Mouse (Mus musculus) heart, adult 2 months (tissue): Measurements from ENCODE around the gene Pmepa1. TPM values are rescaled to one million over a fixed set of nuclear protein-coding genes. Genes with fewer than 3 reads are reported as not detected.

Experiments used
- DNase-seq, 2 experiments: peaks; one replicate each; pipeline ENCODE4 v3.0.0; 2021
- H3K27ac ChIP-seq: fragments of 200-600 bp; 2 replicates; pipeline ENCODE4 v1.8.1; 2022
- H3K27me3 ChIP-seq: fragments of 200-500 bp; 2 replicates; pipeline ENCODE4 v1.6.1; 2012; ENCODE audit warnings: mild to moderate bottlenecking, low read length, inconsistent platforms, mixed read lengths; ENCODE audit not compliant: control insufficient read depth, insufficient read depth
- H3K36me3 ChIP-seq: fragments of 200-500 bp; 2 replicates; pipeline ENCODE4 v1.6.1; 2012; ENCODE audit warnings: low read length, inconsistent platforms; ENCODE audit not compliant: control insufficient read depth, insufficient read depth
- H3K4me1 ChIP-seq: fragments of 200-500 bp; 2 replicates; pipeline ENCODE4 v1.6.1; 2011; ENCODE audit warnings: low read length; ENCODE audit not compliant: control insufficient read depth, insufficient read depth
- H3K4me3 ChIP-seq: fragments of 200-600 bp; 2 replicates; pipeline ENCODE4 v1.8.1; 2022
- H3K79me2 ChIP-seq: fragments of 200-500 bp; replicated peaks from 2 replicates; pipeline ENCODE4 v1.6.1; 2012; ENCODE audit warnings: mild to moderate bottlenecking, inconsistent platforms, low read length, moderate library complexity, mixed read lengths; ENCODE audit not compliant: control insufficient read depth, insufficient read depth
- H3K9ac ChIP-seq: fragments of 200-500 bp; 2 replicates; pipeline ENCODE4 v1.6.1; 2012; ENCODE audit warnings: low read depth, mild to moderate bottlenecking, control low read depth, inconsistent platforms, low read length, mixed read lengths
- CTCF ChIP-seq: fragments of 200-600 bp; IDR thresholded peaks from 2 replicates; pipeline ENCODE4 v1.8.1; 2022; ENCODE audit warnings: antibody characterized with exemption, mild to moderate bottlenecking, moderate library complexity
- EP300 ChIP-seq: fragments of 200-500 bp; IDR thresholded peaks from 2 replicates; pipeline ENCODE4 v1.6.1; 2011; ENCODE audit warnings: low read depth, low read length, control low read depth; ENCODE audit not compliant: insufficient read depth
- POLR2A ChIP-seq: fragments of 200-500 bp; IDR thresholded peaks from 2 replicates; pipeline ENCODE4 v1.6.1; 2011; ENCODE audit warnings: mild to moderate bottlenecking, low read depth, low read length, control low read depth; ENCODE audit not compliant: insufficient read depth
- WGBS: fragments of 180-500 bp; shearing (Covaris S2); methylation state at CpG from one replicate; pipeline ENCODE4 v1.1.7; 2018; 5-methylcytosine and 5-hydroxymethylcytosine counted together
- intact Hi-C: fragments of 180-260 bp; cut with DNase I; formaldehyde crosslinking; loops from one replicate; pipeline ENCODE4 v1.15.1; 2025
- polyA plus RNA-seq: library from polyadenylated mRNA; depleted of rRNA; stranded (reverse); fragments of >200 nt; gene quantifications from 2 replicates; pipeline ENCODE4 v1.2.3, GENCODE M21; 2012
- total RNA-seq, 2 experiments: library from RNA; stranded (reverse); gene quantifications; 2 replicates each; pipeline ENCODE4 v1.2.3; 2021

Gene Pmepa1
- total and polyA plus RNA-seq, 3 experiments = 28.4 to 41.7 (median 31.4) TPM

GRCm38 (mm10) chr2:173243616-173244015, 32.7 kb downstream of the Pmepa1 start:
- Histone ChIP-seq H3K27ac (no peak overlapping the region), H3K9ac (no peak overlapping the region), H3K4me3 (no peak overlapping the region), H3K79me2 (peaks cover 4% of the 10 kb centered on the region), H3K36me3 (no peaks in the 10 kb centered on the region), H3K4me1 (peaks cover 7% of the 10 kb centered on the region), H3K27me3 (no peaks in the 10 kb centered on the region)
- DNase-seq = peak in 1 of 2 experiments; percentile 47
- 63% methylated on average over 9 of the region's 9 CpGs for WGBS
- intact Hi-C loops = no loop called here
- no peak for TF ChIP-seq CTCF
- TF ChIP-seq EP300 = no peak
- no peak for TF ChIP-seq POLR2A

- Histone ChIP-seq H3K4me3 (no peak overlapping the region), H3K27me3 (no peaks in the 10 kb centered on the region), H3K27ac (no peak overlapping the region), H3K36me3 (no peaks in the 10 kb centered on the region), H3K9ac (no peak overlapping the region), H3K79me2 (peaks cover 4% of the 10 kb centered on the region), H3K4me1 (peaks cover 7% of the 10 kb centered on the region)
- no peak for DNase-seq
- 71% methylated on average over 12 of the region's 12 CpGs for WGBS
- TF ChIP-seq POLR2A (no peak), CTCF (no peak), EP300 (no peak)
- intact Hi-C loops = no loop called here
These were observed 33.5 kb downstream of the Pmepa1 start for GRCm38 (mm10) chr2:173242874-173243273.

- no peak overlapping the region for H3K4me3 ChIP-seq
- no peak overlapping the region for H3K9ac ChIP-seq
- H3K36me3 ChIP-seq = no peaks in the 10 kb centered on the region
- H3K27me3 ChIP-seq = no peaks in the 10 kb centered on the region
- H3K79me2 ChIP-seq = peaks cover 5% of the 10 kb centered on the region
- no peak for DNase-seq
- intact Hi-C loops = no loop called here
- 72% methylated on average over 9 of the region's 9 CpGs for WGBS
- H3K4me1 ChIP-seq = peaks cover 13% of the 10 kb centered on the region
- no peak for TF ChIP-seq CTCF
- TF ChIP-seq EP300 = no peak
- no peak for TF ChIP-seq POLR2A
- no peak overlapping the region for H3K27ac ChIP-seq
These were observed 35.6 kb downstream of the Pmepa1 start for GRCm38 (mm10) chr2:173240738-173241137.

- intact Hi-C loops = no loop called here
- Histone ChIP-seq H3K27me3 (no peaks in the 10 kb centered on the region), H3K27ac (no peak overlapping the region), H3K4me3 (no peak overlapping the region), H3K79me2 (peaks cover 5% of the 10 kb centered on the region), H3K36me3 (no peaks in the 10 kb centered on the region), H3K4me1 (peaks cover 11% of the 10 kb centered on the region), H3K9ac (no peak overlapping the region)
- 58% methylated on average over 14 of the region's 14 CpGs for WGBS
- no peak for DNase-seq
- TF ChIP-seq POLR2A = no peak
- no peak for TF ChIP-seq EP300
- no peak for TF ChIP-seq CTCF
These were observed 37.8 kb downstream of the Pmepa1 start for GRCm38 (mm10) chr2:173238522-173238921.

- TF ChIP-seq EP300 = no peak
- TF ChIP-seq CTCF = no peak
- TF ChIP-seq POLR2A = no peak
- Histone ChIP-seq H3K27me3 (no peaks in the 10 kb centered on the region), H3K36me3 (no peaks in the 10 kb centered on the region), H3K4me3 (no peak overlapping the region), H3K27ac (no peak overlapping the region), H3K9ac (no peak overlapping the region), H3K4me1 (peaks cover 9% of the 10 kb centered on the region), H3K79me2 (peaks cover 2% of the 10 kb centered on the region)
- DNase-seq = no peak
- WGBS = 62% methylated on average over 8 of the region's 8 CpGs
- intact Hi-C loops = no loop called here
These were observed 40.6 kb downstream of the Pmepa1 start for GRCm38 (mm10) chr2:173235435-173236332.

GRCm38 (mm10) chr2:173232766-173233099, 43.6 kb downstream of the Pmepa1 start:
- intact Hi-C loops = loop anchor here (5.0 kb wide), 2 partner anchors 105 to 180 kb away; no protein-coding TSS in a partner anchor
- Histone ChIP-seq H3K36me3 (no peaks in the 10 kb centered on the region), H3K4me3 (no peak overlapping the region), H3K9ac (no peak overlapping the region), H3K27me3 (no peaks in the 10 kb centered on the region), H3K4me1 (peaks cover 10% of the 10 kb centered on the region), H3K79me2 (peaks cover 2% of the 10 kb centered on the region), H3K27ac (no peak overlapping the region)
- TF ChIP-seq CTCF (peak; percentile 23), EP300 (no peak)
- 93% methylated on average over 8 of the region's 8 CpGs for WGBS
- DNase-seq = no peak
